Mouse (Mus musculus): ENCODE data around the gene Ficd. TPM values are rescaled to one million over a fixed set of nuclear protein-coding genes. Genes with fewer than 3 reads are reported as not detected.

The Ficd gene
- polyA plus RNA-seq (2017; shearing (Covaris generic)): 9.2 TPM

GRCm38 (mm10) chr5:113735345-113736112, at the start of gene Ficd:
Gene Ficd, plus strand, starts transcription at chr5:113735803.

GRCm38 (mm10) chr5:113724446-113724845, 11.2 kb upstream of the Ficd start, which contains the start of gene 1700069L16Rik:
Gene 1700069L16Rik, minus strand, starts transcription at chr5:113724772.

DNA sequence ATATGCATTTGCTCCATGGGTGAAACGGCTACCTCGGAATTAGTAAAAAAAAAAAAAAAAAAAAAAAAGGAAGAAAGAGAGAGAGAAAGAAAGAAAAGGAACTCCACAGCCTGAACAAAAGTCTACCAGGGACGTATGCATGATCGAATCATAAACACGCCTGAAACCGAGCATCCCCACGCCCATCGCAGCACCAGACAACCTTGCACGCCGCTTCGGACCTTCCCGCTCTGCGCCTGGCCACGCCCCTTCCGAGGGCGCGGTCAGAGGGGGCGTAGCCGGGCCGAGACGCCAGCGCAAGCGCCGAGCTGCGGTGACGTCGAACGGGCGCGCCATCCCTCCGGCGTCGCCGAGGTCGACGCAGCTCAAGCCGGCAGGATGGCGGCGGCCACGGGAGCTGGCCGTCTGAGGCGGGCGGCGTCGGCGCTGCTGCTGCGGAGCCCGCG, 36.9 kb downstream of the Ficd start, which contains the start of the genes Sart3 and Iscu:
Gene Sart3 (minus strand): TSS at position 61 of the 446 bp plus-strand sequence.
Gene Iscu (plus strand): TSS at position 299 of the 446 bp plus-strand sequence.

Other genes starting within 250 kb of the Ficd start
- 0.89 TPM for gene Wscd2, start 245.5 kb upstream of the Ficd start, polyA plus RNA-seq (2017; shearing (Covaris generic))
- not detected for gene Cmklr1, start 85.4 kb upstream of the Ficd start, polyA plus RNA-seq (2017; shearing (Covaris generic))
- not detected for gene 1700069L16Rik, start 11.0 kb upstream of the Ficd start, polyA plus RNA-seq (2017; shearing (Covaris generic))
- gene Sart3, start 36.7 kb downstream of the Ficd start, polyA plus RNA-seq (2017; shearing (Covaris generic)): 44.5 TPM
- 22.2 TPM for gene Iscu, start 36.9 kb downstream of the Ficd start, polyA plus RNA-seq (2017; shearing (Covaris generic))
- not detected for gene Tmem119, start 64.7 kb downstream of the Ficd start, polyA plus RNA-seq (2017; shearing (Covaris generic))
- 1,088 TPM for gene Selplg, start 96.8 kb downstream of the Ficd start, polyA plus RNA-seq (2017; shearing (Covaris generic))
- 91.7 TPM for gene Coro1c, start 173.0 kb downstream of the Ficd start, polyA plus RNA-seq (2017; shearing (Covaris generic))

Data from activated CD4-positive, CD25-positive, alpha-beta regulatory T cell, adult 9 weeks (primary cell).